Mouse (Mus musculus) testis, adult 2 months (tissue): ENCODE measurements around the gene Trpv4.

Source experiments
- CTCF ChIP-seq: fragments of 200-500 bp; IDR thresholded peaks from 2 replicates; pipeline ENCODE4 v1.5.1; 2012; ENCODE audit warnings: low read depth, mild to moderate bottlenecking, inconsistent platforms, low read length, moderate library complexity; ENCODE audit not compliant: control insufficient read depth, insufficient read depth, insufficient replicate concordance
- POLR2A ChIP-seq: fragments of 200-500 bp; IDR thresholded peaks from 2 replicates; pipeline ENCODE4 v1.6.1; 2012; ENCODE audit warnings: low read depth, mild to moderate bottlenecking, inconsistent platforms, low read length, moderate library complexity; ENCODE audit not compliant: control insufficient read depth

DNA sequence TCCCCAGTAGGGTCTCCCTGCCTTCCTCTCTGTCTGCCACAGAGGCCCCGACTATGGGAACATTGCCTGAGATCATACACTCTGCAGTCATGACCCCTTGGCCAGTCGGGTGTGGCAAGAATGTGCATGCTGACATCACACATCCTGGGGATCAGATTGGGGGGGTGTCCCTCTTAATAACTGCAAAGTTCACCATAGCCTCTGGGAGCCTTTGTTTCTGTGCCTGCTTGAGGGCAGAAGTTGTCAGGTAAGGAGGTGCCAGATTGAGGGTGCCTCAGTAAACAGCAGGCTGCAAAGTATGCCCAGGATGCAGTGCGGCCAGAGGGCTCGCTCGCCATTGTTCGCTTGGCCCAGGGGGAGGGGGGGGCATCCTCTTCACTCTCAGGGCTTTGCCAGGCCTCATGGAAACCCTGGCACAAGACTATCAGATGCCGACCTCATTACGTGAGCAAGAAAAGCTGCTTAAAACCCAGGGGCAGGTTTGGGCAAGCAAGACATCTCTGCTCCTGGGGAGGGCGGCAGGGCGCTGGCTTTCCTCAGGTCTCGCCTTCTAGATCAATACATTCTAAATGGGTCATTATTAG, 9.4 kb downstream of the Trpv4 start:
- TF ChIP-seq CTCF: no peak
- no peak for TF ChIP-seq POLR2A
